Mouse (Mus musculus) adrenal gland, adult 18-20 months (tissue): ENCODE measurements at regions not wholly inside any gene's neighbourhood (a gene's known extent, or its start where the extent isn't known, plus 50 kb on each side); places are given as distances from the start of the nearest gene placed in this dataset.

Experiments used
- DNase-seq, 2 experiments: peaks; one replicate each; pipeline ENCODE4 v3.0.0; 2021 to 2022; ENCODE audit warnings: low spot score in 2 of 2

DNA sequence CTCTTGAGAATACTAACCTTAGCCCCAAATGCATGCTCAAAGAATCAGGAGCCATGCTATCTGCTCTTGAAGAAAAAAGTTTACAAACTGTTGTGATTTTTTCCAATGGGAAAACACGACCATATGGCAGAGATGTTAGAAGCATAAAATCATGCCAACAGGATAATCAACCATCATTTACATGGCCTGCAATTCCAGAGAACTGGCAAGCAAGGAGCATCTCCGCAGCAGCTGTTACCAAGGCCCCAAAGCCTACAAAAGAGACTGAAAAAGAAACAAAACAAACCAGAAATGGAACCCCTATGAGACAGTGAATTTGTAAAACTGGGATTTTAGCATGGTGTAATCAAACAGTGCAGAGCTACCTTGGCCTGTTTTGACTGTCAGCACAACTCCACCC, 1164.2 kb upstream of the Gm10800 start:
- no peak for DNase-seq

DNA sequence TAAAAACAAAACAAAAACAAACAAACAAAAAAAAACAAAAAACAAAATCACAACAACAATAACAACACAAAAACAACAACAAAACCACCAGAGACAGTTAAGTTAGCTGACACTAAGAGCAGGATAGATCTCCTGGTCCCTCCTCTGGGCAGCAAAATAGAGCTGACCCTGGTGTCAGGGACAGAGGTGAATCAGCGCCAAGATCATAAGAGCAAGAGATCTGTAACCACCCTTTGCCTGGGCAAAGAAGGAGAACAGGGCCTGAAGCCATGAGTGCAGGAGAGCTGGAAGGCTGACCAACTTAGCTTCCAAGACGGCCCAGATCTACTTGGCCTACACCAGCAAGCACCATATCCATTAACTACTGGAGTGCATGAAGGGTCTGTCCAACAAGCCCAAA, 1154.6 kb upstream of the Gm10800 start:
- peak in 1 of 2 experiments; percentile 9 for DNase-seq
